Mouse (Mus musculus) liver, embryonic 14.5 days (tissue): ENCODE results near the gene Ermard. TPM values are rescaled to one million over a fixed set of nuclear protein-coding genes. Genes with fewer than 3 reads are reported as not detected.

ENCODE experiments used
- ATAC-seq: fragments of 200-750 bp; cut with Nextera tagmentation; 2 replicates; pipeline ENCODE4 v1.8.0; 2017; ENCODE audit warnings: moderate number of reproducible peaks, mild to moderate bottlenecking, moderate library complexity; ENCODE audit not compliant: insufficient read depth
- DNase-seq, 3 experiments: peaks; one replicate each; pipeline ENCODE4 v3.0.0-alpha.2; 2012 to 2013; ENCODE audit warnings: low read depth in 3 of 3, low spot score in 3 of 3
- H3K27ac ChIP-seq: fragments of 300-500 bp; sonication (generic); 2 replicates; pipeline ENCODE4 v1.5.1; 2014; ENCODE audit warnings: moderate library complexity, mild to moderate bottlenecking, control low read depth, inconsistent platforms
- H3K27me3 ChIP-seq: fragments of 300-500 bp; sonication (generic); 2 replicates; pipeline ENCODE4 v1.6.1; 2014; ENCODE audit warnings: mild to moderate bottlenecking, low read length, moderate library complexity; ENCODE audit not compliant: control insufficient read depth, insufficient read depth
- H3K36me3 ChIP-seq: fragments of 300-500 bp; sonication (generic); replicated peaks from 2 replicates; pipeline ENCODE4 v1.6.1; 2014; ENCODE audit warnings: low read depth; ENCODE audit not compliant: control insufficient read depth, insufficient read depth
- H3K4me1 ChIP-seq, 2 experiments: fragments of 200-500 bp in 1 of 2; fragments of 300-500 bp in 1 of 2; sonication (generic) in 1 of 2; replicated peaks; 2 replicates each; pipeline ENCODE4 v1.6.1; 2012 to 2014; ENCODE audit warnings: antibody characterized with exemption in 1 of 2, inconsistent platforms in 1 of 2, low read length in 1 of 2; ENCODE audit not compliant: control insufficient read depth in 2 of 2, insufficient read depth in 2 of 2
- H3K4me2 ChIP-seq: fragments of 300-500 bp; sonication (generic); 2 replicates; pipeline ENCODE4 v1.6.1; 2014; ENCODE audit warnings: low read depth, mild to moderate bottlenecking, control low read depth, moderate library complexity
- H3K4me3 ChIP-seq, 2 experiments: fragments of 200-500 bp in 1 of 2; fragments of 300-500 bp in 1 of 2; sonication (generic) in 1 of 2; 2 replicates each; pipeline ENCODE4 v1.5.1; 2012 to 2014; ENCODE audit warnings: low read depth in 2 of 2, low read length in 2 of 2, mild to moderate bottlenecking in 2 of 2, control low read depth in 1 of 2, inconsistent platforms in 1 of 2, moderate library complexity in 1 of 2; ENCODE audit not compliant: insufficient read depth in 1 of 2
- H3K9ac ChIP-seq: fragments of 300-500 bp; sonication (generic); replicated peaks from 2 replicates; pipeline ENCODE4 v1.6.1; 2014; ENCODE audit warnings: mild to moderate bottlenecking, control low read depth, moderate library complexity
- H3K9me3 ChIP-seq: fragments of 300-500 bp; sonication (generic); 2 replicates; pipeline ENCODE4 v1.6.1; 2016; ENCODE audit warnings: low read length, mixed read lengths; ENCODE audit not compliant: control insufficient read depth
- CTCF ChIP-seq: IDR thresholded peaks from 2 replicates; pipeline ENCODE4 v1.5.1; 2016; ENCODE audit warnings: antibody characterized with exemption, low read depth, control low read depth
- EP300 ChIP-seq: IDR thresholded peaks from 2 replicates; pipeline ENCODE4 v1.6.1; 2016; ENCODE audit warnings: antibody characterized with exemption, low read depth
- WGBS: fragments of 180-500 bp; shearing (Covaris S2); extraction: QIAGEN DNeasy Blood & Tissue Kit; methylation state at CpG from one replicate; pipeline ENCODE4 v1.1.7; 2014; ENCODE audit not compliant: insufficient replicate concordance; 5-methylcytosine and 5-hydroxymethylcytosine counted together
- polyA plus RNA-seq, 2 experiments: library from polyadenylated mRNA; depleted of rRNA in 1 of 2; stranded (reverse) in 1 of 2; unstranded in 1 of 2; fragments of >200 nt; fragmentation: Nextera tagmentation in 1 of 2; extraction: Ambion mirVana in 1 of 2; gene quantifications; 2 replicates each; pipeline versions ENCODE4 v1.2.1 to v1.2.3; 2012 to 2014

Ermard gene
- polyA plus RNA-seq, 2 experiments: 16.9 to 21.3 TPM

DNA sequence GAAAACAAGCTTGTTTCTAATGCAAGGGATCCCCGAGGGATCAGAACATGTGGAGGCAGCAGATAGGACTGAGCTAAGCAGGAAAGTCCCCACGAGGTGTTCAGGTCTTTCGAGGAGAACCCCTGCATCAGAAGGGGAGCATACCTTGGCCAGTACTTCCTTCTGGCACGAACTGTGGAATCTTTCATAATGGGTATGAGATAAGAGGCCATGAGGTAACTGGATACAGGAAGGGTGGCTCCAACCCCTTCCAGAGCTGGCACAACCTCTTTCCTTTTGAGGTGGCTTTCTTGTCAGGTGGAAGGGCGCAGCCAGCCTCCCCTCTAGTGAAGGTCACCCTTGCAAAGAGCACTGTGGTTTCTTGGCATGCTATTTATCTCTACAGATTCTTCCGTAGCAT, 55.8 kb downstream of the Ermard start:
- no peaks in the 10 kb centered on the region for H3K9me3 ChIP-seq
- H3K27me3 ChIP-seq: no peaks in the 10 kb centered on the region
- TF ChIP-seq EP300 (no peak), CTCF (no peak)
- WGBS: 46% methylated on average over 6 of the region's 6 CpGs
- ATAC-seq (no peak), DNase-seq (no peak)
- H3K4me3 ChIP-seq: no peak overlapping the region
- H3K27ac ChIP-seq: no peak overlapping the region
- no peaks in the 10 kb centered on the region for H3K4me1 ChIP-seq
- no peaks in the 10 kb centered on the region for H3K36me3 ChIP-seq
- H3K9ac ChIP-seq: no peak overlapping the region
- no peak overlapping the region for H3K4me2 ChIP-seq

DNA sequence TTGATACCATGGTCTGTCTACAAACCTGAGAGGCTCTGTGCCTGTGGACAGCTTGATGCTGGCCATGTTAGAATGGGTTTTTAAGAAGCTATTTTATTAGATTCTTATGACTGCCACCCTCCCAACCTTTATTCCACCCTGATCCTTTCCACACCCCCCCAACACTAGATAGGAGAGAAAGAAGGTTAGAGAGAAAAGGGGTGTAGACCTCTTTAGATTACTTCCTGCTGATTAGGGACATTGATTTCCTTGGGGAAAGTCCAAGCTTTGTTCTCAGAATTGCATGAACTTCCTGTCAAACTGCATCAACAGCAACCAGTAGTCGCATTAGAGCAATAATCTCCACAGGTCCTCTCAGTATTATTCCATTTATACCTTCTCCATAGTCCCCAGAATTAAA, 57.7 kb downstream of the Ermard start:
- 28% methylated on average over 1 of the region's 1 CpGs for WGBS
- ATAC-seq (no peak), DNase-seq (no peak)
- H3K4me1 ChIP-seq: no peaks in the 10 kb centered on the region
- TF ChIP-seq CTCF (no peak), EP300 (no peak)
- no peaks in the 10 kb centered on the region for H3K9me3 ChIP-seq
- no peaks in the 10 kb centered on the region for H3K27me3 ChIP-seq
- no peak overlapping the region for H3K4me3 ChIP-seq
- H3K4me2 ChIP-seq: no peak overlapping the region
- no peak overlapping the region for H3K9ac ChIP-seq
- H3K36me3 ChIP-seq: no peaks in the 10 kb centered on the region
- H3K27ac ChIP-seq: no peak overlapping the region

DNA sequence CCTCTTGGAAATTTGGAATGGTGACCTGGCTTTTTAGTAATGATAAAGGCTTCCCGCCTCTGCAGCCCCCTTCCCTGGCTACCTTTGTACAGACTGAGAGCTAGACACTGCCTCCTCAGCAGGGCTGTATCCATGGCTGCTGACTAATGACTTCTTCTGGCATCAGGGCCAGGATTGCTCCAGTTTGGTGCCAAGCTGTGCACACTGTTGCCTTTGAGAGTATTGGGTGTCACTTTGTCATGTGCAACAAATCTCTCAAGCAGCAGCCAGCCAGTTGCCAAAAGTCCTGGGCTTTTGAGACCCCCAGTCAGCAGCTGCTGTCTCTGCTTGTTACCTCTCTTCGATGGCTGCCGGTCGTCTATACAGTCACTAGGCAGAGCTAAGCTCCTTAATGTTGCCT, 60.3 kb downstream of the Ermard start:
- Histone ChIP-seq H3K9me3 (no peaks in the 10 kb centered on the region), H3K4me1 (no peaks in the 10 kb centered on the region), H3K4me2 (no peak overlapping the region), H3K27me3 (no peaks in the 10 kb centered on the region), H3K36me3 (no peaks in the 10 kb centered on the region), H3K9ac (no peak overlapping the region), H3K27ac (no peak overlapping the region), H3K4me3 (no peak overlapping the region)
- DNase-seq: no peak
- WGBS: 62% methylated on average over 4 of the region's 4 CpGs
- TF ChIP-seq CTCF: no peak
- no peak for TF ChIP-seq EP300
- ATAC-seq: no peak

DNA sequence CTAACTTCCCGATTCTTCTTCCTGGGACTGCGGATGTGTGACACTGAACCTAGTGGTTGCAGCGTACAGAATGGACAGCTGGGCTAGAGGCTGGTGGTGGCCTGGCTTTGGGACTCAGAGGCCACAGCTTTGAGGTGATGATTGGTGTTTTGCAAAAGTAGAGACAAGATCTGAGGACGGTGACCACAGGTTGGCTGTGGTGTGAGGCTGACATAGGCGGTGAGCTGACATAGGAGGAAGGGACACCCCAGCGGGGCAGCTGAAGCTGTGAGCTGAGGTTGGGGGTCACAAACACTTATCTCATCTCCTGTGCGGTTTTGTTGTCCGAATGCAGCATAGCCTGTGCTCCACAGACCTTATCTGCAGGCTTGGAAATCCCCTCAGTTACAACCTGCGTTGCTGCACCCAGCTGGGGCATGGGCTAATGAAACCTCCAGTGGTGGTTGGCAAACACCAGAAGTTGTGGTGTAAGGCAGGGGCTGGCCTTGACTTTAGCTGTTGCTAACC, 66.2 kb downstream of the Ermard start:
- Histone ChIP-seq H3K27me3 (no peaks in the 10 kb centered on the region), H3K4me2 (no peak overlapping the region), H3K9ac (no peak overlapping the region), H3K4me3 (no peak overlapping the region), H3K9me3 (no peaks in the 10 kb centered on the region), H3K4me1 (no peaks in the 10 kb centered on the region), H3K36me3 (no peaks in the 10 kb centered on the region), H3K27ac (no peak overlapping the region)
- 27% methylated on average over 9 of the region's 9 CpGs for WGBS
- ATAC-seq: no peak
- TF ChIP-seq CTCF: no peak
- no peak for TF ChIP-seq EP300
- DNase-seq: no peak

DNA sequence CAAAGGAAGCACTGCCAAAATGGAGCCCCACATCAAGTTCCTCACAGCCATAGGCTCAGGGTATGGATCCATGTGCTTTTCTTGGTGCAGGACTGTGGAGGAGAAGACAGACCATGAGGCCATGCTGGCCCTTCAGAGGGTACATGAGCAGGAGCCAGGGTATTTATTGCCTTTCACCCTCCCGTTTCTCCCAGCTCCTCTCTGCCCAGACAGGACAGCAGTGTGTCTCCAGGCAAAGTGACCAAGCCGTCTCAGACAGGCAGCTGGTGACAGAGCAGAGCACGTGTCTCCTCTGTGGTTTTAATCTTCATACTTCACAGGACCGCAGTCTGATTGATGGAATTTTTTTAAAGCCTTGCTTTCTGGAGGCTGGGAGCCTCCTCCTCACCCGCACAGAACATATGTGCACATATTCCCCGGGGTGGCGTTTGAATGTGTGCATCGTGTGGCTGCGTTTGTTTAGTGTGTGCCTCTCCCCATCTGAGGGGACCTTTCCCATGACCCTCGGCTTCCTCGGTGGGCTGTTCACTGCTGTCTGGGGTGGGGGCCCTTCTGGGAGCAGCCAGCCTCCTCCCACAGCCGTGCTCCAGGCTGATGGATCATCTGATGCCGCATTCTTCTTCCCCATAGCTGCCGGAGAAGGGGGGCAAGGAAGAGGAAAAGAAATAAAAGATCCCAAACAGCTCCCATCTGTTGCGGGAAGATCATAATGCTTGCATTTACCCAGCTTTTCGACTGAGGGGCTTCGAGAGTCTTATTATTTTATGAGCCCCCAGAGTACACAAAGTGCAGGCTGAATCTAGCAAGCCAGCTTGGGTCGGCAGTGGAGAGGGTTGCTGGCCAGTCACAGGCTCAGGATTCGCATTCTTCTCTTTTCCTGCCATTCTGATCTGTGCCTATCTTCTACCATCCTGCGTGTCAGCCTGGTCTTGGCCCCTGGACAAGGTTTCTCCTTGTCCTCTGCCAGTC, 67.7 kb downstream of the Ermard start:
- Histone ChIP-seq H3K36me3 (no peaks in the 10 kb centered on the region), H3K4me2 (no peak overlapping the region), H3K4me3 (no peak overlapping the region), H3K27ac (no peak overlapping the region), H3K9me3 (no peaks in the 10 kb centered on the region), H3K27me3 (no peaks in the 10 kb centered on the region), H3K9ac (no peak overlapping the region), H3K4me1 (no peaks in the 10 kb centered on the region)
- DNase-seq (no peak), ATAC-seq (no peak)
- WGBS: 54% methylated on average over 20 of the region's 20 CpGs
- TF ChIP-seq EP300 (no peak), CTCF (no peak)
